Mouse (Mus musculus) heart, adult 8-10 months (tissue): ENCODE results near the gene Spink4. TPM values are rescaled to one million over a fixed set of nuclear protein-coding genes. Genes with fewer than 3 reads are reported as not detected.
"Not testable (repeated sequence)": the region's sequence is repeated elsewhere in the genome, so short reads cannot be mapped to it uniquely, and the experiment has no call there.

ENCODE experiments used
- DNase-seq: peaks from one replicate; pipeline ENCODE4 v3.0.0; 2022; ENCODE audit warnings: low spot score
- total RNA-seq, 4 experiments: library from RNA; stranded (reverse); gene quantifications; 2 replicates each; pipeline ENCODE4 v1.2.4; 2022

Spink4 gene
- total RNA-seq, 4 experiments from 2014 or later, result 0.82 to 1.3 (median 0.94) TPM; not detected in 1

GRCm38 (mm10) chr4:40900612-40901011 lies 19.2 kb upstream of the Spink4 start:
- no peak for DNase-seq

- peak; percentile 20 for DNase-seq
Observed at GRCm38 (mm10) chr4:40906298-40906697, 13.6 kb upstream of the Spink4 start.

GRCm38 (mm10) chr4:40908261-40908969 lies 11.4 kb upstream of the Spink4 start:
- peak; percentile 14 for DNase-seq

GRCm38 (mm10) chr4:40914287-40914867 lies 5.5 kb upstream of the Spink4 start:
- no peak for DNase-seq

GRCm38 (mm10) chr4:40915947-40916346 lies 3.9 kb upstream of the Spink4 start:
- DNase-seq, result no peak

- DNase-seq, result no peak
Observed at GRCm38 (mm10) chr4:40916592-40917155, 3.2 kb upstream of the Spink4 start.

- DNase-seq, result no peak
Observed at GRCm38 (mm10) chr4:40920576-40920975, 724 bp downstream of the Spink4 start.

GRCm38 (mm10) chr4:40921288-40921687 lies 1.4 kb downstream of the Spink4 start:
- DNase-seq, result no peak

- no peak for DNase-seq
Observed at GRCm38 (mm10) chr4:40923087-40923651, 3.3 kb downstream of the Spink4 start.

GRCm38 (mm10) chr4:40925568-40925967 lies 5.7 kb downstream of the Spink4 start:
- DNase-seq, result no peak

GRCm38 (mm10) chr4:40929046-40929445 lies 9.2 kb downstream of the Spink4 start:
- DNase-seq, result no peak

- DNase-seq, result no peak
Observed at GRCm38 (mm10) chr4:40933694-40934093, 13.8 kb downstream of the Spink4 start.

- DNase-seq, result not testable (repeated sequence)
Observed at GRCm38 (mm10) chr4:40934369-40934768, 14.5 kb downstream of the Spink4 start.

- DNase-seq, result peak; percentile 65
Observed at GRCm38 (mm10) chr4:40936175-40936839, 16.5 kb downstream of the Spink4 start.

GRCm38 (mm10) chr4:40938793-40939192 lies 18.9 kb downstream of the Spink4 start:
- no peak for DNase-seq

GRCm38 (mm10) chr4:40943651-40944050 lies 23.8 kb downstream of the Spink4 start:
- DNase-seq, result no peak

GRCm38 (mm10) chr4:40946516-40947121 lies 26.8 kb downstream of the Spink4 start:
- DNase-seq, result no peak

- DNase-seq, result no peak
Observed at GRCm38 (mm10) chr4:40947565-40948159, 27.8 kb downstream of the Spink4 start.

- peak; percentile 99 for DNase-seq
Observed at GRCm38 (mm10) chr4:40948160-40948708, 28.4 kb downstream of the Spink4 start, which contains the start of the genes Bag1 and Chmp5. Gene Bag1 (minus strand): TSS chr4:40948294. Gene Chmp5 (plus strand): TSS chr4:40948407.

GRCm38 (mm10) chr4:40953521-40953920 lies 33.7 kb downstream of the Spink4 start:
- DNase-seq, result no peak

- DNase-seq, result no peak
Observed at GRCm38 (mm10) chr4:40955942-40956341, 36.1 kb downstream of the Spink4 start.
